18 mouse cellular contexts compared by ENCODE assay signal in genomic region chr17:46771025-46771424, GRCm38 (mm10). TPM values are rescaled to one million over a fixed set of nuclear protein-coding genes. Genes with fewer than 3 reads are reported as not detected.
DNase-seq lines count a peak whose midpoint lies in the region; ATAC-seq and TF ChIP-seq lines count a peak whose summit lies in the region.
"Had no signal": no experiment of that assay in that cellular context is flagged by ENCODE, and none has a peak within 500 bp of the region (broad histone marks: within the 10 kb centered on the region; RNA-seq: fewer than 3 reads in every experiment).

No protein-coding gene starts in this region.

- DNase-seq in heart, adult 2 months = no peak
- no peak for DNase-seq in heart, postnatal 14 days
- no peak for DNase-seq in liver, postnatal 0 days
- no peak for DNase-seq in liver, embryonic 11.5 days (ENCODE audit: low spot score)
- no peak for DNase-seq in CH12.LX (ENCODE audit: extremely low read depth)
- no peak for DNase-seq in heart, postnatal 4 days
- no peak for DNase-seq in kidney, adult 8-10 months
- DNase-seq: gastrocnemius, postnatal 36 days; kidney, postnatal 25 days; layer of hippocampus, postnatal 36 days; lung, adult 2 months had no signal

- H3K27ac ChIP-seq in heart, adult 2 months = no peak overlapping the region
- no peak overlapping the region for H3K27ac ChIP-seq in liver, postnatal 0 days (ENCODE audit: low read depth)
- H3K27ac ChIP-seq in liver, embryonic 11.5 days (ENCODE audit: low read depth, low read length) = no peak overlapping the region
- H3K27ac ChIP-seq in CH12.LX (ENCODE audit: insufficient read depth, low read depth) = no peak overlapping the region
- H3K27ac ChIP-seq: hindbrain, embryonic 12.5 days had no signal

- 88% methylated on average over 4 of the region's 4 CpGs for WGBS in heart, adult 2 months
- 74% methylated on average over 4 of the region's 4 CpGs for WGBS in liver, postnatal 0 days (ENCODE audit: insufficient replicate concordance)
- WGBS in liver, embryonic 11.5 days = 86% methylated on average over 4 of the region's 4 CpGs

- TF ChIP-seq CTCF in heart, adult 2 months (IDR thresholded peaks at IDR 0.05) = 0 out of 2 replicates have a peak, but pooled peaks have one; percentile 8
- TF ChIP-seq CTCF in liver, postnatal 0 days (IDR thresholded peaks at IDR 0.05; ENCODE audit: low read depth) = peak; percentile 49
- TF ChIP-seq CTCF in CH12.LX (conservative IDR thresholded peaks at IDR 0.05 in 1 of 2, IDR thresholded peaks at IDR 0.05 in 1 of 2; ENCODE audit: low read depth in 2 of 2, low read length in 2 of 2) = peak; percentile 15 to 71; a peak in 2 of 4 replicates

- H3K79me2 ChIP-seq in heart, adult 2 months (replicated peaks; ENCODE audit: control insufficient read depth, insufficient read depth, low read length) = no peaks in the 10 kb centered on the region
- H3K79me2 ChIP-seq in CH12.LX (replicated peaks; ENCODE audit: control insufficient read depth, extremely low read depth, insufficient read depth, poor library complexity, severe bottlenecking) = no peaks in the 10 kb centered on the region; the same call in 1 of the 2 replicates

- H3K9me3 ChIP-seq in liver, postnatal 0 days (ENCODE audit: low read length) = no peaks in the 10 kb centered on the region
- H3K9me3 ChIP-seq in liver, embryonic 11.5 days (ENCODE audit: control insufficient read depth, low read length) = no peaks in the 10 kb centered on the region
- H3K9me3 ChIP-seq in CH12.LX (replicated peaks; ENCODE audit: low read length) = no peaks in the 10 kb centered on the region
- H3K9me3 ChIP-seq: heart, embryonic 12.5 days; hindbrain, embryonic 12.5 days; megakaryocyte, embryonic 14.5 days; stomach, embryonic 15.5 days had no signal

- H3K9ac ChIP-seq in heart, adult 2 months (ENCODE audit: low read depth, low read length) = no peak overlapping the region
- no peak overlapping the region for H3K9ac ChIP-seq in liver, postnatal 0 days (replicated peaks)
- H3K9ac ChIP-seq in liver, embryonic 11.5 days (ENCODE audit: low read depth, low read length) = no peak overlapping the region
- H3K9ac ChIP-seq in CH12.LX (ENCODE audit: insufficient read depth, low read depth) = no peak overlapping the region
- H3K9ac ChIP-seq: stomach, embryonic 15.5 days had no signal

- H3K4me1 ChIP-seq in heart, adult 2 months (ENCODE audit: control insufficient read depth, insufficient read depth, low read length) = peaks cover 2% of the 10 kb centered on the region
- H3K4me1 ChIP-seq in liver, postnatal 0 days (ENCODE audit: insufficient read depth) = peaks cover 19% of the 10 kb centered on the region
- H3K4me1 ChIP-seq in liver, embryonic 11.5 days (replicated peaks; ENCODE audit: control insufficient read depth, insufficient read depth, low read length) = peaks cover 10% of the 10 kb centered on the region
- H3K4me1 ChIP-seq in CH12.LX (ENCODE audit: control insufficient read depth in 1 of 2, insufficient read depth in 2 of 2) = peaks cover 8 to 28% of the 10 kb centered on the region in 2 experiments

- no peak for ATAC-seq in liver, postnatal 0 days
- no peak for ATAC-seq in liver, embryonic 11.5 days (replicated peaks; ENCODE audit: low FRiP score)
- 0 out of 2 replicates have a peak, but pooled peaks have one; percentile 27 for ATAC-seq in megakaryocyte progenitor cell, adult 5-6 weeks (replicated peaks; ENCODE audit: poor library complexity)
- ATAC-seq: intestine, embryonic 16.5 days had no signal

- no peaks in the 10 kb centered on the region for H3K27me3 ChIP-seq in heart, adult 2 months (ENCODE audit: control insufficient read depth, insufficient read depth, low read length)
- no peaks in the 10 kb centered on the region for H3K27me3 ChIP-seq in liver, postnatal 0 days (ENCODE audit: insufficient read depth, low read length)
- no peaks in the 10 kb centered on the region for H3K27me3 ChIP-seq in liver, embryonic 11.5 days (replicated peaks; ENCODE audit: control insufficient read depth, insufficient read depth, low read length)
- H3K27me3 ChIP-seq in CH12.LX (replicated peaks) = no peaks in the 10 kb centered on the region
- H3K27me3 ChIP-seq: heart, embryonic 12.5 days; hindbrain, embryonic 12.5 days; megakaryocyte, embryonic 14.5 days; stomach, embryonic 15.5 days had no signal

- no peaks in the 10 kb centered on the region for H3K36me3 ChIP-seq in heart, adult 2 months (ENCODE audit: control insufficient read depth, insufficient read depth, low read length)
- peaks cover 10% of the 10 kb centered on the region for H3K36me3 ChIP-seq in liver, postnatal 0 days (replicated peaks; ENCODE audit: insufficient read depth, low read length)
- H3K36me3 ChIP-seq in liver, embryonic 11.5 days (ENCODE audit: control insufficient read depth, insufficient read depth, low read length) = peaks cover 11% of the 10 kb centered on the region
- peaks cover 14 to 21% of the 10 kb centered on the region in 2 experiments for H3K36me3 ChIP-seq in CH12.LX (replicated peaks in 1 of 2; ENCODE audit: control insufficient read depth in 1 of 2, insufficient read depth in 1 of 2, low read length in 1 of 2)

- H3K4me2 ChIP-seq in liver, postnatal 0 days (ENCODE audit: low read depth, low read length) = no peak overlapping the region
- H3K4me2 ChIP-seq in liver, embryonic 11.5 days = no peak overlapping the region
- no peak overlapping the region for H3K4me2 ChIP-seq in CH12.LX (ENCODE audit: insufficient read depth, low read depth, poor library complexity, severe bottlenecking)

- peak; percentile 69 for TF ChIP-seq RAD21 in CH12.LX (IDR thresholded peaks at IDR 0.05; ENCODE audit: low read depth, low read length)

- in situ Hi-C loops in CH12.LX (cut with MboI; ENCODE audit: low pct_ligation_motif_present, low pct_unique_long_range_greater_than_20kb, low sequenced_read_pairs) = loop anchor here (5.0 kb wide), 2 partner anchors 34 to 119 kb away; partner anchors contain the start of gene Cul7

- no peak for TF ChIP-seq EP300 in heart, adult 2 months (IDR thresholded peaks at IDR 0.05; ENCODE audit: insufficient read depth, low read depth, low read length)
- TF ChIP-seq EP300 in liver, postnatal 0 days (IDR thresholded peaks at IDR 0.05; ENCODE audit: low read depth) = no peak
- TF ChIP-seq EP300 in CH12.LX (IDR thresholded peaks at IDR 0.05; ENCODE audit: low read length) = no peak

- no peak overlapping the region for H3K4me3 ChIP-seq in heart, adult 2 months
- H3K4me3 ChIP-seq in liver, postnatal 0 days (ENCODE audit: low read depth, low read length) = no peak overlapping the region
- H3K4me3 ChIP-seq in liver, embryonic 11.5 days (ENCODE audit: low read depth, low read length) = no peak overlapping the region
- H3K4me3 ChIP-seq in CH12.LX (replicated peaks in 1 of 3; ENCODE audit: low read depth in 2 of 3, low read length in 2 of 3, poor library complexity in 1 of 3) = no peak overlapping the region

- intact Hi-C loops in heart, adult 2 months (cut with DNase I) = no loop called here
- intact Hi-C loops in heart, postnatal 14 days (cut with DNase I) = no loop called here

- no peak for TF ChIP-seq POLR2A in heart, adult 2 months (IDR thresholded peaks at IDR 0.05; ENCODE audit: insufficient read depth, low read depth, low read length)
- no peak for TF ChIP-seq POLR2A in CH12.LX (IDR thresholded peaks at IDR 0.05; ENCODE audit: low read depth, low read length)

- dilution Hi-C loops in CH12.LX (cut with MboI; ENCODE audit: extremely low pct_ligation_motif_present, extremely low pct_unique_long_range_greater_than_20kb, low sequenced_read_pairs) = no loop called here

RNA-seq across cellular contexts. Expression of gene 2310039H08Rik, which starts 1.4 kb away (rescaled TPM):
- 10 to 100 TPM; 22.6 to 30.4 TPM for total RNA-seq in heart, adult 2 months (2021)
- 43.6 and 45.4 TPM in 2 replicates for polyA plus RNA-seq in heart, adult 2 months (2012; rRNA removed)
- total RNA-seq in heart, postnatal 14 days (2021) = 10 to 100 TPM; 21.0 to 23.3 TPM
- 192 and 213 TPM in 2 replicates for polyA plus RNA-seq in liver, postnatal 0 days (2015; fragmentation: Nextera tagmentation; extraction: Ambion mirVana)
- polyA plus RNA-seq in liver, embryonic 11.5 days (2014; fragmentation: Nextera tagmentation; extraction: Ambion mirVana) = 76.6 and 82.5 TPM in 2 replicates
- total RNA-seq in CH12.LX (2012; rRNA removed) (47.0 and 65.8 TPM in 2 replicates), CH12.LX (2014; rRNA removed) (52.5 and 79.3 TPM in 2 replicates)
- polyA plus RNA-seq in CH12.LX (2012; ENCODE audit: insufficient read length, low read depth) = 28.1 and 33.3 TPM in 2 replicates
- 27.3 and 28.5 TPM in 2 replicates for total RNA-seq in megakaryocyte progenitor cell, adult 5-6 weeks (2015)
- total RNA-seq in megakaryocyte progenitor cell, adult 5-6 weeks (2017) = 10.0 and 16.5 TPM in 2 replicates
- total RNA-seq in heart, postnatal 4 days (2021) = 10 to 100 TPM; 28.6 to 29.9 TPM

RNA-seq across cellular contexts. Expression of gene Ptcra, which starts 7.5 kb away (rescaled TPM):
- not detected for total RNA-seq in heart, adult 2 months (2021)
- polyA plus RNA-seq in heart, adult 2 months (2012; rRNA removed) = 0.08 and 0.12 TPM in 2 replicates
- under 1 TPM in 1 of 2 experiments, not detected in 1; 0.78 TPM for total RNA-seq in heart, postnatal 14 days (2021)
- polyA plus RNA-seq in liver, postnatal 0 days (2015; fragmentation: Nextera tagmentation; extraction: Ambion mirVana) = 0.11 and 0.14 TPM in 2 replicates
- polyA plus RNA-seq in liver, embryonic 11.5 days (2014; fragmentation: Nextera tagmentation; extraction: Ambion mirVana) = 0.94 and 1.0 TPM in 2 replicates
- total RNA-seq in CH12.LX (2012; rRNA removed) (0.34 and 0.59 TPM in 2 replicates), CH12.LX (2014; rRNA removed) (0.17 TPM in 1 of 2 replicates, not detected in the other)
- polyA plus RNA-seq in CH12.LX (2012; ENCODE audit: insufficient read length, low read depth) = 0.56 and 0.71 TPM in 2 replicates
- 0.72 and 0.73 TPM in 2 replicates for total RNA-seq in megakaryocyte progenitor cell, adult 5-6 weeks (2015)
- total RNA-seq in megakaryocyte progenitor cell, adult 5-6 weeks (2017) = not detected in 2 replicates
- total RNA-seq in heart, postnatal 4 days (2021) = not detected
- total RNA-seq: adrenal gland, adult 18-20 months; gastrocnemius, postnatal 36 days had no signal
- polyA plus RNA-seq: lung, adult 2 months had no signal

RNA-seq across cellular contexts. Expression of gene Rpl7l1, which starts 11.4 kb away (rescaled TPM):
- 10 to 100 TPM; 54.0 TPM for total RNA-seq in heart, adult 2 months (2021)
- polyA plus RNA-seq in heart, adult 2 months (2012; rRNA removed) = 19.4 and 41.8 TPM in 2 replicates
- total RNA-seq in heart, postnatal 14 days (2021) = 10 to 100 TPM; 51.2 to 59.5 TPM
- polyA plus RNA-seq in liver, postnatal 0 days (2015; fragmentation: Nextera tagmentation; extraction: Ambion mirVana) = 63.6 and 64.1 TPM in 2 replicates
- polyA plus RNA-seq in liver, embryonic 11.5 days (2014; fragmentation: Nextera tagmentation; extraction: Ambion mirVana) = 195 and 201 TPM in 2 replicates
- total RNA-seq in CH12.LX (2012; rRNA removed) = 160 and 202 TPM in 2 replicates
- total RNA-seq in CH12.LX (2014; rRNA removed) = 261 and 301 TPM in 2 replicates
- 296 and 383 TPM in 2 replicates for polyA plus RNA-seq in CH12.LX (2012; ENCODE audit: insufficient read length, low read depth)
- 113 and 123 TPM in 2 replicates for total RNA-seq in megakaryocyte progenitor cell, adult 5-6 weeks (2015)
- total RNA-seq in megakaryocyte progenitor cell, adult 5-6 weeks (2017) = 142 and 179 TPM in 2 replicates
- 10 to 100 TPM; 69.6 to 71.9 TPM for total RNA-seq in heart, postnatal 4 days (2021)

RNA-seq across cellular contexts. Expression of gene Cnpy3, which starts 19.0 kb away (rescaled TPM):
- total RNA-seq in heart, adult 2 months (2021) = 10 to 100 TPM; 19.8 to 21.5 TPM
- 19.7 and 20.7 TPM in 2 replicates for polyA plus RNA-seq in heart, adult 2 months (2012; rRNA removed)
- 10 to 100 TPM; 18.7 to 19.4 TPM for total RNA-seq in heart, postnatal 14 days (2021)
- polyA plus RNA-seq in liver, postnatal 0 days (2015; fragmentation: Nextera tagmentation; extraction: Ambion mirVana) = 23.0 and 24.1 TPM in 2 replicates
- polyA plus RNA-seq in liver, embryonic 11.5 days (2014; fragmentation: Nextera tagmentation; extraction: Ambion mirVana) = 55.8 and 60.8 TPM in 2 replicates
- total RNA-seq in CH12.LX (2012; rRNA removed) = 82.5 and 102 TPM in 2 replicates
- 78.6 and 80.4 TPM in 2 replicates for total RNA-seq in CH12.LX (2014; rRNA removed)
- 94.8 and 111 TPM in 2 replicates for polyA plus RNA-seq in CH12.LX (2012; ENCODE audit: insufficient read length, low read depth)
- 30.6 and 34.3 TPM in 2 replicates for total RNA-seq in megakaryocyte progenitor cell, adult 5-6 weeks (2015)
- 101 and 102 TPM in 2 replicates for total RNA-seq in megakaryocyte progenitor cell, adult 5-6 weeks (2017)
- 10 to 100 TPM; 29.4 to 29.7 TPM for total RNA-seq in heart, postnatal 4 days (2021)

RNA-seq across cellular contexts. Expression of gene Gnmt, which starts 42.1 kb away (rescaled TPM):
- total RNA-seq in heart, adult 2 months (2021) = 1 to 10 TPM; 2.8 to 4.4 TPM
- polyA plus RNA-seq in heart, adult 2 months (2012; rRNA removed) = 3.3 and 5.1 TPM in 2 replicates
- under 1 TPM; 0.26 to 0.41 TPM for total RNA-seq in heart, postnatal 14 days (2021)
- 707 and 780 TPM in 2 replicates for polyA plus RNA-seq in liver, postnatal 0 days (2015; fragmentation: Nextera tagmentation; extraction: Ambion mirVana)
- 6.2 and 6.7 TPM in 2 replicates for polyA plus RNA-seq in liver, embryonic 11.5 days (2014; fragmentation: Nextera tagmentation; extraction: Ambion mirVana)
- 0.13 and 0.25 TPM in 2 replicates for total RNA-seq in CH12.LX (2012; rRNA removed)
- 0.38 TPM in 1 of 2 replicates, not detected in the other for total RNA-seq in CH12.LX (2014; rRNA removed)
- polyA plus RNA-seq in CH12.LX (2012; ENCODE audit: insufficient read length, low read depth) = 0.71 and 1.2 TPM in 2 replicates
- total RNA-seq in megakaryocyte progenitor cell, adult 5-6 weeks (2015) = not detected in 2 replicates
- not detected in 2 replicates for total RNA-seq in megakaryocyte progenitor cell, adult 5-6 weeks (2017)
- total RNA-seq in heart, postnatal 4 days (2021) = under 1 TPM; 0.55 to 0.74 TPM
- total RNA-seq: layer of hippocampus, postnatal 36 days had no signal
